Mouse (Mus musculus): ENCODE results near the gene Nrxn3. TPM values are rescaled to one million over a fixed set of nuclear protein-coding genes. Genes with fewer than 3 reads are reported as not detected.

Nrxn3 gene
- polyA plus RNA-seq, 1 experiment from 2014 or later, result 5.3 TPM

DNA sequence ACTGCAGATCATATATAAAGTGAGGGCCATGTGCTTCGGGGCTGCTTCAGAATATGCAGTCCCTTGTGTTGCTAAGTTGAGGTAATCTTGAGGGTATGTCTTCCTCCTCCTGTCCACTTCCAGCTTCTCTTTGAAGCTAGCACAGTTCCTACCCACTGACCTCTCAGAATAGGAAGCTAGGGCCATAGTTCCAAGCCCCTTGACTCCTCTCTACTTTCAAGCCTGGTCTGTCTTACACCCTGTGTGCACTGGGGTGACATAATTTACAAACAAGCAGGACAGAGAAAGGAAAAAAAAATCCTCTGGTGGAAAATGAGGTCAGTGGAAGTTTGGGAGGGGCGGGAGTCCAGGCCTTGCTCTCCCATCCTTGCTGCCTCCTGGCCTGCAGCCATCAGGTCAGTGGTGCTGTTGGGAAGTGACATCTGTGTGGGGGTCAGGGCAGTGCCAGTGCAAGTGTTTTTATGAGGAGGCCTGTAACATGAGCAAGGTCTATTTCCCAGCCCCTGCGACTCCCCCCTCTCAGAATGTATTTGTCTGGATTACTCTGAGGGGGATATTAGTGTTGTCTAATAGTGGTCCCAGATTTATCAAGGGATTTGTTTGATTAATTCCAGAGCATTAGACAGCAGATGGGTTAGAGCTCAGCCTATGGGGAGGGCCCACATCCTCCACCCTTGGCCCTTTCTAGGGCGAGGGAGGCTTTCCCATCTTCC lies 96.1 kb downstream of the Nrxn3 start:
- Histone ChIP-seq H3K36me3 (no peaks in the 10 kb centered on the region), H3K4me3 (replicated peaks) (no peak overlapping the region), H3K27me3 (no peaks in the 10 kb centered on the region), H3K4me2 (no peak overlapping the region), H3K4me1 (peaks cover 11% of the 10 kb centered on the region), H3K9ac (no peak overlapping the region), H3K27ac (no peak overlapping the region), H3K9me3 (replicated peaks) (no peaks in the 10 kb centered on the region)
- peak; percentile 86 for ATAC-seq (replicated peaks; ENCODE audit: low FRiP score)
- 31% methylated on average over 4 of the region's 4 CpGs for WGBS

DNA sequence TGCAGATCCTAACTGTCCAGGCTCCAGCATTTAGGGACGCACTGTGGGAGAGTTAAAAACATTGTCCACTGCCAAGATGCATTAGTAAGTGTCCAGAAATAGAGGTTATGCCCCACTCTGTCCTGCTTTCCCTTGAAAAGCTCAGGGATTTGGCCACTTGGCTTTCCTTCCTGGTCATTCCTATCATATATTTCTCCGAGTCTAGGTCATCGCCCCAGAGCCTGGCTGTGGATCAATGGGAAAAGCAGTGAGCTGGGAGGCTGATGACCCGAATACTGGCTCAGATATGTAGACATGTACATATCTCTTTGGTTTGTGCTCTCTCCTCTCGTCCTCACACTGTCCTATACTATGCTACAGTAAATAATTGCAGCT lies 96.6 kb downstream of the Nrxn3 start:
- no peak overlapping the region for H3K4me3 ChIP-seq (replicated peaks)
- H3K4me2 ChIP-seq, result no peak overlapping the region
- 47% methylated on average over 5 of the region's 5 CpGs for WGBS
- no peaks in the 10 kb centered on the region for H3K27me3 ChIP-seq
- H3K4me1 ChIP-seq, result peaks cover 11% of the 10 kb centered on the region
- H3K9ac ChIP-seq, result no peak overlapping the region
- no peaks in the 10 kb centered on the region for H3K9me3 ChIP-seq (replicated peaks)
- no peak for ATAC-seq (replicated peaks; ENCODE audit: low FRiP score)
- no peaks in the 10 kb centered on the region for H3K36me3 ChIP-seq
- H3K27ac ChIP-seq, result no peak overlapping the region

DNA sequence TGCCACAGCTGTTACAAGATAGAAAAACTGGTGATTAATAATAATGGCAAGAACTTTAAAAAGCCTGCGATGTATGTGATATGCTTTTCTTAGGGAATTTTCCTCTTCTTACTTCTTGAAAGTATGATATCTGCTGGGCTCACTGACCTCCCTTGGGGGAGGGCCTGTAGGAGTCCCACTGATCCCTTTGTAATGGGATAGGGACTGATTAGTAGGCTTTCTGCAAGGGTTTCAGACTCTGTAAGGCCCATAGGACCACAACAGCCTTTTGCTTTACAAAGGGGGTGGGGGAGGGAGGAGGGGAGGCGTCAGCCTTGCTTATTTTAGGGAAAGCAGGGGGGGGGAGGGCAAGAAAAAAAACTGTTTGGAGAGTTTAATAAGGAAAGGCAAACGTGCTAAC lies 97.5 kb downstream of the Nrxn3 start:
- ATAC-seq (replicated peaks; ENCODE audit: low FRiP score), result no peak

DNA sequence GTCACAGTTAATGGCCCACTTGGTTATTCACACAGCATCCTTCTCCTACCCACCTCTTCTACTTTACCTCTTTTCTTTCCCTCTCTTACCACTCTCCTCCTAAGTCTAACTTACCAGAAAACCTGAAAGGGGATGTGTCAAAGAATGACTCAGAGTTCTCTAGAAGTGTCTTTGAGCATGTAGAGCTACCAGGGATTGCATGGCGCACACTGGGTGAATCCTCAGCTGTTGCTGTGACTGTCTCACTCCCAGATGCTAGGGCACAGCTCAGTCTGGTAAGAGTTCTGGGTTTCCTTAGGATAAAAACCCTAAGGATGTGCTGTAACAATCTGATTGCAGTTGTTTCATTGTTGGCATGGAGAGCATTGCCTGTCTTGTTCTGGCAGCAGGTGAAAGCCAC lies 108.2 kb downstream of the Nrxn3 start:
- Histone ChIP-seq H3K9ac (no peak overlapping the region), H3K4me2 (no peak overlapping the region), H3K27ac (no peak overlapping the region), H3K9me3 (replicated peaks) (no peaks in the 10 kb centered on the region), H3K4me3 (replicated peaks) (no peak overlapping the region), H3K4me1 (no peaks in the 10 kb centered on the region), H3K27me3 (no peaks in the 10 kb centered on the region), H3K36me3 (no peaks in the 10 kb centered on the region)
- 87% methylated on average over 1 of the region's 1 CpGs for WGBS
- ATAC-seq (replicated peaks; ENCODE audit: low FRiP score), result no peak

More for the DNA sequence above, 97.5 kb downstream of the Nrxn3 start:
- Histone ChIP-seq H3K36me3 (no peaks in the 10 kb centered on the region), H3K9me3 (replicated peaks) (no peaks in the 10 kb centered on the region), H3K4me3 (replicated peaks) (no peak overlapping the region), H3K27ac (no peak overlapping the region), H3K4me1 (peaks cover 11% of the 10 kb centered on the region), H3K27me3 (no peaks in the 10 kb centered on the region), H3K4me2 (no peak overlapping the region), H3K9ac (no peak overlapping the region)
- WGBS, result 19% methylated on average over 3 of the region's 3 CpGs

DNA sequence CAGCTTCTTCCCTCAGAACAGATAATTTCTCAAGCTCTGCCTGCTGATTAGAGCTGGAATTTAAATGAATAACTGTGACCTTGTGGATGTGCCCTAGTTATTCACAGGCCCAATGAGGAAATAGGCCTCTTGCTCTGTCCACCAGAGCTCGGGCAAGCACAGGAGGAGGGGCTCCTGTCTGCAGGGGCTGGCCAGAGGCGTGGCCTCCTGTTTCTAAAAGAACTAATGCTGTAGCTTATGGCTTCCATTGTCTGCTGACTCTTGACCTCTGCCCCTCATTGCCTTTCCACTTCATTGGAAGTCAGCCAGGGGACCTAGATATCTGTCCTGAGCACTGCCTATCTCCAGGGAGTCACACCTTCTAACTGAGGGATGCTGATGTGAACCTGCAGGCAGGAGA lies 113.1 kb downstream of the Nrxn3 start:
- Histone ChIP-seq H3K4me3 (replicated peaks) (no peak overlapping the region), H3K27me3 (no peaks in the 10 kb centered on the region), H3K27ac (no peak overlapping the region), H3K4me1 (no peaks in the 10 kb centered on the region), H3K4me2 (no peak overlapping the region), H3K9ac (no peak overlapping the region), H3K36me3 (no peaks in the 10 kb centered on the region), H3K9me3 (replicated peaks) (no peaks in the 10 kb centered on the region)
- WGBS, result 15% methylated on average over 2 of the region's 2 CpGs
- no peak for ATAC-seq (replicated peaks; ENCODE audit: low FRiP score)

DNA sequence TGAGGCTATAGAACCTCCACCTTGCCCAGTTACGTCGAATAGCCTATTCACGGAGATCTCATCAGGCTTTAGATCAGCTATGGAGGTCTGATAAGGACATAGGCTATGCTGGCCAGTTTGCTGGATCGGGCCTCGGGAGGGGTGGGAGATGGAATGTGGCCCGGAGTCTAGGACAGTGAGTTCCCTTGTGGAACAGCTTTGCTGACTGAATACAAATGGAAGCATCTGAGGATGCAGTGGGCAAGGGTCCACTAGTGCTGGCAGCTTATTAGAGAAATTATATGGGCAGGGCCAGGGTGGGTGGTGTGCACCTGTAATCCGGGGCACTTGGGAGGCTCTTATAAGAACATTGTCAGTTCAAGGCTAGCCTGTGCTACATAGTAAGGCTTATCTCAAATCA lies 117.0 kb downstream of the Nrxn3 start:
- Histone ChIP-seq H3K27ac (no peak overlapping the region), H3K4me3 (replicated peaks) (no peak overlapping the region), H3K4me1 (no peaks in the 10 kb centered on the region), H3K36me3 (no peaks in the 10 kb centered on the region), H3K4me2 (no peak overlapping the region), H3K27me3 (no peaks in the 10 kb centered on the region), H3K9me3 (replicated peaks) (no peaks in the 10 kb centered on the region), H3K9ac (no peak overlapping the region)
- no peak for ATAC-seq (replicated peaks; ENCODE audit: low FRiP score)
- 94% methylated on average over 7 of the region's 7 CpGs for WGBS

DNA sequence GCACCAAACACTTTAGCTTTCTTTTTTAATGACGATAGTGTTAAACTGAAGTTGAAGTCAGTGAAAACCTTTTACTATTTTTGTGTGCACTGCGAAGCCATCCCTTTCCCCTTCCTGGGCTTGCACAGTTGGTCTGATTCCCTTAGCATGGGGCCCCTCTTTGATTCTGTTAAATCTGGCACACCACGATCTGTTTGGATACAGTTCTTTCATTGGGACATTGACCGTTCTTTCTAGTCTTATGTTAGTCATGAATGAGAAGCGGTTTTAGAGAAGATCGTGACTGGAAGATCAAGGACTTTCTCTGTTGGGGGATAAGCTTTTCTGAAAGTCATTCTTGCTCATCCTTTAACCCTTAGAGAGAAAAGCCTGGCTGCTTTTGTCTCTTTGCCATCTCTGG lies 118.7 kb downstream of the Nrxn3 start:
- H3K9me3 ChIP-seq (replicated peaks), result no peaks in the 10 kb centered on the region
- no peak overlapping the region for H3K27ac ChIP-seq
- ATAC-seq (replicated peaks; ENCODE audit: low FRiP score), result no peak
- no peak overlapping the region for H3K9ac ChIP-seq
- no peaks in the 10 kb centered on the region for H3K27me3 ChIP-seq
- WGBS, result 92% methylated on average over 6 of the region's 6 CpGs
- no peak overlapping the region for H3K4me3 ChIP-seq (replicated peaks)
- H3K4me2 ChIP-seq, result no peak overlapping the region
- no peaks in the 10 kb centered on the region for H3K4me1 ChIP-seq
- H3K36me3 ChIP-seq, result no peaks in the 10 kb centered on the region

DNA sequence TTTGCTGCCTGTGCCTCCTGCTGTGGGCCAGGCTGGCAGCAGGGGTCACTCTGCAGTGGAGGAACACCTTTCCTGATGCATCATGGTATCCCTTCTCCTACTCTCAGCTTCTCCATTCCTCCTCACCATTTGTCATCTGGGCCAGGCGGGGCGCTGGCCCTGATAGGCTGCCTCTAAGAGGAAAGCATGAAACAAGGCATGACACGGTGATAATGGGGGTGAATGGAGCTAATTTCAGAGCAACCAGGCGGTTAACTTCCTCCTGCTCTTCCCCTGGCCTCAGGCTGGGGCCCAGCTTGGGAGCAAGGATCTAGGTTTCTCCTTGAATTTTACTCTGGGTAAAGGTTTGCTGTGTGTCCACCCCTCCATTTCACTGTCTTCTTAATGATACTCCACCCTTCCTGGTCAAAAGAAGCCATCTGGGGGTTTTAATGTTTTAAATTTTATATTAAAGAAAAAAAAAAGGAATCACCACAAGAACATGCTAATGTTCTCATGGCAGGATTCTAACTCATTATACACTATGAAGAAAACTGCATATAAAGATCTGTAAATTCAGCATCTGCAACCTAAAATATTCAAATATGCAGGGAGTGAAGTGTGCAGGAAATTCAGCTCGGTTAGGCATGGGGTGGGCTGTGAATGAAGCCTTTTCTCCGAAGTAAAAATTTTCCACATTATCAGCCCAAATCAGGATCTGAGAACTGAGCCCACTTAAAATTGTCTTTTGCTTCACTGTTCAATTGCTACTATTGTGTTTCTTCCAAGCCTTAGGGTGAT lies 127.9 kb downstream of the Nrxn3 start:
- ATAC-seq (replicated peaks; ENCODE audit: low FRiP score), result no peak
- H3K27me3 ChIP-seq, result no peaks in the 10 kb centered on the region
- no peaks in the 10 kb centered on the region for H3K36me3 ChIP-seq
- H3K9me3 ChIP-seq (replicated peaks), result no peaks in the 10 kb centered on the region
- H3K27ac ChIP-seq, result no peak overlapping the region
- no peak overlapping the region for H3K4me2 ChIP-seq
- H3K4me1 ChIP-seq, result no peaks in the 10 kb centered on the region
- no peak overlapping the region for H3K4me3 ChIP-seq (replicated peaks)
- 39% methylated on average over 6 of the region's 6 CpGs for WGBS
- H3K9ac ChIP-seq, result no peak overlapping the region

DNA sequence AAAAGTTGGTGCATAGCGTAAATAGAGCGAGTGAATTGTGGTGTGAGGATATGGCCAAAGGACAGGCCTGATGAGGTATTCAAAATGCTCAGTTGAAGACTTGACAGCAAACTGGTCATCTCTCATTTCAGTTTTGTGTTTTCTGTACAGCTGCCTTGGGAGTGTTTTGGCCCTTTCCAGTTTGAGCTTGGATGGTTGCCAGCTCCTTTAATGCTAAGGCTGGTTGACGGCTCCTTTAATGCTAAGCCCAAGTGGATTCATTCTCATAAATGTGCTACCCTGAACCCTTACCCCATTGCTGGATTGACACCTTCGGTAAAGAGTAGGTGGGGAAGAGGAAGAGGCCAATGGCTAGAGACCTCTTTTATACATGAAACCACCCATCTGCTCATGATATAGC lies 131.4 kb downstream of the Nrxn3 start:
- H3K4me1 ChIP-seq, result no peaks in the 10 kb centered on the region
- H3K9me3 ChIP-seq (replicated peaks), result no peaks in the 10 kb centered on the region
- H3K27ac ChIP-seq, result no peak overlapping the region
- no peak for ATAC-seq (replicated peaks; ENCODE audit: low FRiP score)
- H3K36me3 ChIP-seq, result no peaks in the 10 kb centered on the region
- no peaks in the 10 kb centered on the region for H3K27me3 ChIP-seq
- WGBS, result 69% methylated on average over 4 of the region's 4 CpGs
- no peak overlapping the region for H3K4me2 ChIP-seq
- no peak overlapping the region for H3K4me3 ChIP-seq (replicated peaks)
- H3K9ac ChIP-seq, result no peak overlapping the region

DNA sequence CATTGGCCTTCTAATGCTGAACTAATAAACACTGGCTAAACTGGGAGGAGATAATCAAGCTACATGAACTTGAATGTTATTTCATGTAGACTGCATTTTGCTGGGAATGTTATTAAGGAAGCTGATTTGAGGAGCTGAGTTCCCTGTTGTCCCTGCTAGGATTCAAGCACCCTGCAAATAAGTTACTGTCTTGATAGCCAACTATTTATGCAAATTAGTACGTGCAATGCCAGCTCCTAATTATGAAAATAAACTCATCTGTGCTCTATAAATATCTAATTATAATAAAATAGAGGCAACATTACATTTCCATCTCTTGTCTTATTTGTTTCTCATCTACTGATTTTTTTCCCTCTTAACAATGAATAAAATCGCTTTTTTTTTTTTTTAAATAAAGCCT lies 135.0 kb downstream of the Nrxn3 start:
- H3K4me1 ChIP-seq, result no peaks in the 10 kb centered on the region
- H3K9ac ChIP-seq, result no peak overlapping the region
- H3K9me3 ChIP-seq (replicated peaks), result no peaks in the 10 kb centered on the region
- no peak overlapping the region for H3K27ac ChIP-seq
- 89% methylated on average over 2 of the region's 2 CpGs for WGBS
- ATAC-seq (replicated peaks; ENCODE audit: low FRiP score), result no peak
- no peaks in the 10 kb centered on the region for H3K27me3 ChIP-seq
- no peak overlapping the region for H3K4me2 ChIP-seq
- no peaks in the 10 kb centered on the region for H3K36me3 ChIP-seq
- H3K4me3 ChIP-seq (replicated peaks), result no peak overlapping the region

DNA sequence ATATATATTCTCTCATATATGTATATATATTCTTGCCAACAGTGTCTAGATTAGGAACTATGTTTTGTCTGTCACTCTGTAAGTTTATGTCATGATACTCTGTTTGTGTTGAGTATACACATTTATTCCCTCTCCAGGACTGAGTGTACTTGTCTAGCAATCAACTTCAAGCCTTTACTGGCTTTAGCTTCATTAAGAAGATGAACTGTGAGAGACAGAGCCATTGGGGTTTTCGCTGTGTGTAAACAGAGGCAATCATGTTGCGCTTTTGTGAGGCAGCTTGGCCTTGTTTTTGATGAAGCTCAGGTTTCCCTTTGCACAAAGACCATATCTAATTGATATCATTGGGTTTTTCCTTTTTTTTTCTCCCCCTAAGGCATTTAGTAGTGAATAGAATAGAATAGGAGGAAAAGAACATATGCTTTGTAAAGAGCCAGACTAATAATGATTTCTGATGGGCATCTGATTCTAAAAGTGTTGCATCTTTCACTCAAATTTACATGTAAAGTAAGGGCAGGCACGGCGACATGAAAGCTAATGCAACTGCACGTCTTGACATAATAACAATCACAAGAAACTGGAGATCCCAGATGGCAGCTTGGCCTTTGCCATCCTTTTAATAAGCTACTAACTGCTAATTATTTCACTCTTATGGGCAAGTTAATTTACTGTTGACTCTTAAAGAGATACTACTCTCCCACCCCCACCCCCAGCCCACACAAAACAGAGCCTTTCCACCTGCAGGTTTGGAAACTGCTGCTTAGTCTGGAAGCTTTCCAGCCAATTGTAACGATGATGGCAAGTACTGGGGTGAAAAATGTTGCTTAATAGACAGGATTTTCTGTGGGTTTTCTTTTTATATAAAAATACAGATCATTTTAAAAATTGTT lies 137.0 kb downstream of the Nrxn3 start:
- no peak overlapping the region for H3K9ac ChIP-seq
- H3K4me1 ChIP-seq, result no peaks in the 10 kb centered on the region
- no peak for ATAC-seq (replicated peaks; ENCODE audit: low FRiP score)
- H3K9me3 ChIP-seq (replicated peaks), result no peaks in the 10 kb centered on the region
- H3K36me3 ChIP-seq, result no peaks in the 10 kb centered on the region
- H3K27ac ChIP-seq, result no peak overlapping the region
- no peak overlapping the region for H3K4me2 ChIP-seq
- H3K4me3 ChIP-seq (replicated peaks), result no peak overlapping the region
- 60% methylated on average over 6 of the region's 6 CpGs for WGBS
- no peaks in the 10 kb centered on the region for H3K27me3 ChIP-seq

DNA sequence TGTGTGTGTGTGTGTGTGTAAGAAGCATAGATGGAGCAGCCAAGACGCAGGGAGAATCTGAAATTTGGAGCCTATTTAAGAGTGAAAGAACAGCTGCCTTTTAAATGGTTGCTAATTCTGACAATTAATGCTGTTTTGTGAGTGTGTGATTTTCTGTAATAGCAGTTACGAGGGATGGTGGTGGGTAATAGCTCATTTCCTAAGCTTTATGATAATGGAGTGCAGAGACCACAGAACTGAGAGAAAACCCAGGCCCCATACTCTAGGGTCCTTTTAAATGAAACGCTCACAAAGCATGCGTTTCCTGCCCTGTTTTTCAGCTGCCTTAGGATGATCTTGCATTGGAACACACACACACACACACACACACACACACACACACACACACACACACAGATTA lies 137.7 kb downstream of the Nrxn3 start:
- no peak overlapping the region for H3K4me3 ChIP-seq (replicated peaks)
- H3K4me2 ChIP-seq, result no peak overlapping the region
- H3K27ac ChIP-seq, result no peak overlapping the region
- H3K27me3 ChIP-seq, result no peaks in the 10 kb centered on the region
- ATAC-seq (replicated peaks; ENCODE audit: low FRiP score), result no peak
- no peak overlapping the region for H3K9ac ChIP-seq
- WGBS, result 62% methylated on average over 4 of the region's 4 CpGs
- no peaks in the 10 kb centered on the region for H3K36me3 ChIP-seq
- no peaks in the 10 kb centered on the region for H3K4me1 ChIP-seq
- H3K9me3 ChIP-seq (replicated peaks), result no peaks in the 10 kb centered on the region

All from kidney, embryonic 15.5 days (tissue).